Mouse (Mus musculus) ES-E14 (cell line): ENCODE measurements at regions not wholly inside any gene's neighbourhood (a gene's known extent, or its start where the extent isn't known, plus 50 kb on each side); places are given as distances from the start of the nearest gene placed in this dataset.

ENCODE experiments used
- CHD2 ChIP-seq: IDR thresholded peaks from 2 replicates; pipeline ENCODE4 v1.6.1; 2014; ENCODE audit warnings: mild to moderate bottlenecking, low read depth, low read length, inconsistent platforms
- MAFK ChIP-seq: IDR thresholded peaks from 2 replicates; pipeline ENCODE4 v1.6.1; 2014; ENCODE audit warnings: mild to moderate bottlenecking, low read depth, low read length, inconsistent platforms; ENCODE audit not compliant: insufficient read depth
- ZC3H11A ChIP-seq: IDR thresholded peaks from 2 replicates; pipeline ENCODE4 v1.6.1; 2012; ENCODE audit warnings: low read depth, mild to moderate bottlenecking, inconsistent platforms, low read length, borderline replicate concordance
- ZNF384 ChIP-seq: IDR thresholded peaks from 2 replicates; pipeline ENCODE4 v1.6.1; 2012; ENCODE audit warnings: low read depth, low read length, inconsistent platforms

GRCm38 (mm10) chr5:139610610-139611520 lies 67.6 kb downstream of the Uncx start:
- TF ChIP-seq CHD2 (no peak), MAFK (no peak), ZC3H11A (no peak), ZNF384 (no peak)
